32 mouse cellular contexts compared by ENCODE assay signal in genomic region chr3:152235805-152236204, GRCm38 (mm10). TPM values are rescaled to one million over a fixed set of nuclear protein-coding genes. Genes with fewer than 3 reads are reported as not detected.
"Had no signal": no experiment of that assay in that cellular context is flagged by ENCODE, and none has a peak within 500 bp of the region (broad histone marks: within the 10 kb centered on the region; RNA-seq: fewer than 3 reads in every experiment).

No protein-coding gene starts in this region.

- H3K9ac ChIP-seq: limb, embryonic 12.5 days; limb, embryonic 13.5 days; limb, embryonic 15.5 days; liver, embryonic 12.5 days; liver, embryonic 13.5 days; liver, embryonic 14.5 days; liver, embryonic 15.5 days; liver, postnatal 0 days; lung, embryonic 14.5 days; lung, embryonic 15.5 days; midbrain, embryonic 12.5 days; midbrain, embryonic 13.5 days; midbrain, embryonic 15.5 days had no signal

- DNase-seq: left cerebral cortex, postnatal 4 days; liver, embryonic 13.5 days; liver, postnatal 0 days; lung, adult 18-20 months; lung, adult 2 months; lung, embryonic 14.5 days; lung, postnatal 10 days; lung, postnatal 14 days; lung, postnatal 36 days; lung, postnatal 4 days; midbrain, embryonic 14.5 days had no signal

- H3K4me1 ChIP-seq: limb, embryonic 10.5 days; limb, embryonic 12.5 days; limb, embryonic 13.5 days; limb, embryonic 15.5 days; lung, embryonic 15.5 days; midbrain, embryonic 10.5 days; midbrain, embryonic 12.5 days; midbrain, embryonic 13.5 days; midbrain, embryonic 15.5 days had no signal

- H3K4me3 ChIP-seq: left cerebral cortex, adult 2 months; limb, embryonic 10.5 days; limb, embryonic 12.5 days; limb, embryonic 13.5 days; limb, embryonic 15.5 days; liver, embryonic 12.5 days; liver, embryonic 13.5 days; liver, embryonic 15.5 days; lung, embryonic 15.5 days; megakaryocyte, embryonic 14.5 days; midbrain, embryonic 10.5 days; midbrain, embryonic 12.5 days; midbrain, embryonic 13.5 days; midbrain, embryonic 15.5 days; myocyte had no signal

- H3K9me3 ChIP-seq: limb, embryonic 10.5 days; limb, embryonic 12.5 days; limb, embryonic 13.5 days; limb, embryonic 15.5 days; liver, embryonic 12.5 days; liver, embryonic 13.5 days; liver, embryonic 15.5 days; lung, embryonic 15.5 days; megakaryocyte, embryonic 14.5 days; midbrain, embryonic 10.5 days; midbrain, embryonic 12.5 days; midbrain, embryonic 13.5 days; midbrain, embryonic 15.5 days had no signal

- H3K27ac ChIP-seq: left cerebral cortex, adult 2 months; limb, embryonic 10.5 days; limb, embryonic 12.5 days; limb, embryonic 13.5 days; limb, embryonic 15.5 days; liver, embryonic 12.5 days; liver, embryonic 13.5 days; liver, embryonic 14.5 days; liver, embryonic 15.5 days; lung, embryonic 15.5 days; macrophage; midbrain, embryonic 10.5 days; midbrain, embryonic 12.5 days; midbrain, embryonic 13.5 days; midbrain, embryonic 15.5 days had no signal

- ATAC-seq: liver, embryonic 12.5 days; liver, postnatal 0 days; lung, postnatal 0 days; midbrain, embryonic 13.5 days; midbrain, embryonic 15.5 days had no signal

- H3K27me3 ChIP-seq: limb, embryonic 12.5 days; limb, embryonic 13.5 days; limb, embryonic 15.5 days; liver, embryonic 12.5 days; liver, embryonic 13.5 days; liver, embryonic 15.5 days; lung, embryonic 15.5 days; megakaryocyte, embryonic 14.5 days; midbrain, embryonic 12.5 days; midbrain, embryonic 13.5 days; midbrain, embryonic 15.5 days had no signal

- H3K4me2 ChIP-seq: limb, embryonic 12.5 days; limb, embryonic 13.5 days; limb, embryonic 15.5 days; liver, embryonic 11.5 days; liver, embryonic 12.5 days; liver, embryonic 13.5 days; liver, embryonic 15.5 days; lung, embryonic 14.5 days; lung, embryonic 15.5 days; midbrain, embryonic 12.5 days; midbrain, embryonic 13.5 days; midbrain, embryonic 15.5 days had no signal

RNA-seq across cellular contexts. Expression of gene Nexn, which starts 30.3 kb away (rescaled TPM):
- total RNA-seq: megakaryocyte progenitor cell, adult 5-6 weeks; megakaryocyte, adult 5-6 weeks; monocyte, adult 5-6 weeks had no signal
